Mouse (Mus musculus) kidney, embryonic 14.5 days (tissue): ENCODE measurements around the gene Cks1b. TPM values are rescaled to one million over a fixed set of nuclear protein-coding genes. Genes with fewer than 3 reads are reported as not detected.
A peak's percentile ranks its signal among the peaks of the same experiment; 100 is the strongest.

ENCODE experiments used
- ATAC-seq: fragments of 200-750 bp; cut with Nextera tagmentation; 2 replicates; pipeline ENCODE4 v1.8.0; 2017; ENCODE audit warnings: moderate number of reproducible peaks, mild to moderate bottlenecking, moderate TSS enrichment, moderate library complexity; ENCODE audit not compliant: low FRiP score, low TSS enrichment
- H3K27ac ChIP-seq: fragments of 300-500 bp; sonication (generic); 2 replicates; pipeline ENCODE4 v1.5.1; 2014; ENCODE audit warnings: low read depth, mild to moderate bottlenecking, low read length, moderate library complexity, mixed read lengths
- H3K27me3 ChIP-seq: fragments of 300-500 bp; sonication (generic); 2 replicates; pipeline ENCODE4 v1.6.1; 2014; ENCODE audit warnings: mild to moderate bottlenecking, low read length; ENCODE audit not compliant: control insufficient read depth, insufficient read depth
- H3K36me3 ChIP-seq: fragments of 300-500 bp; sonication (generic); 2 replicates; pipeline ENCODE4 v1.6.1; 2014; ENCODE audit warnings: low read length, mixed read lengths; ENCODE audit not compliant: control insufficient read depth, insufficient read depth
- H3K4me1 ChIP-seq: fragments of 300-500 bp; sonication (generic); 2 replicates; pipeline ENCODE4 v1.6.1; 2014; ENCODE audit warnings: low read length, mixed read lengths; ENCODE audit not compliant: control insufficient read depth, insufficient read depth
- H3K4me2 ChIP-seq: fragments of 300-500 bp; sonication (generic); replicated peaks from 2 replicates; pipeline ENCODE4 v1.6.1; 2014; ENCODE audit warnings: low read depth, mild to moderate bottlenecking, low read length
- H3K4me3 ChIP-seq: fragments of 300-500 bp; sonication (generic); 2 replicates; pipeline ENCODE4 v1.5.1; 2014; ENCODE audit warnings: mild to moderate bottlenecking, low read length
- H3K9ac ChIP-seq: fragments of 300-500 bp; sonication (generic); 2 replicates; pipeline ENCODE4 v1.6.1; 2014; ENCODE audit warnings: low read depth, mild to moderate bottlenecking, low read length, moderate library complexity
- H3K9me3 ChIP-seq: fragments of 300-500 bp; sonication (generic); 2 replicates; pipeline ENCODE4 v1.6.1; 2016; ENCODE audit warnings: low read length; ENCODE audit not compliant: control insufficient read depth
- WGBS: fragments of 180-500 bp; shearing (Covaris S2); extraction: QIAGEN DNeasy Blood & Tissue Kit; methylation state at CpG from one replicate; pipeline ENCODE4 v1.1.7; 2014; 5-methylcytosine and 5-hydroxymethylcytosine counted together
- polyA plus RNA-seq: library from polyadenylated mRNA; unstranded; fragments of >200 nt; fragmentation: Nextera tagmentation; extraction: Ambion mirVana; gene quantifications from 2 replicates; pipeline ENCODE4 v1.2.1, GENCODE M21; 2014

The Cks1b gene
- polyA plus RNA-seq, 1 experiment from 2014 or later, result 632 TPM

DNA sequence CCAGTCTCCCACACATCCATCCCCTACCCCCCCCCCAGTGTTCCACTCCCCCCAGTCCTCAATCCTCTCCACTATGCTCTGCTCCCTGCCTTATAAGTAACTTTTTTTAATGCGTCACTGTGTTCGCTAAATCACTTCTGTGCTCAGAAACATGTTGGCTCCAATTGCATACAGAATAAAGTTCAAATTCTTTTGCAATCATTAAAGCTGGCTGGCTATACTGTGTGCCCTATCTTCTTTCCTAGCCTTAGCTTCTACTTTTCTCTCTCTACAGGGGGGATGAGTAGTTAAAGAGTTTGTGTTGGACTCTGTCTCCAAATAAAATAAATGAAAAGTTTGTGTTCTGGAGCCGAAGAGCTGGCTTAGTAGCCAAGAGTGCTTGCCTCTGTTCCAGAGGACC, 8.5 kb downstream of the Cks1b start:
- no peak overlapping the region for H3K4me3 ChIP-seq
- H3K9ac ChIP-seq, result no peak overlapping the region
- H3K9me3 ChIP-seq, result no peaks in the 10 kb centered on the region
- WGBS, result 91% methylated on average over 3 of the region's 3 CpGs
- ATAC-seq, result no peak
- H3K36me3 ChIP-seq, result peaks cover 22% of the 10 kb centered on the region
- H3K27ac ChIP-seq, result no peak overlapping the region
- peaks cover 5% of the 10 kb centered on the region; the same call in 1 of the 2 replicates for H3K4me1 ChIP-seq
- H3K27me3 ChIP-seq, result no peaks in the 10 kb centered on the region
- no peak overlapping the region for H3K4me2 ChIP-seq

GRCm38 (mm10) chr3:89408448-89408847, 9.7 kb downstream of the Cks1b start:
- no peak for ATAC-seq
- 65% methylated on average over 16 of the region's 16 CpGs for WGBS
- no peak overlapping the region for H3K27ac ChIP-seq

DNA sequence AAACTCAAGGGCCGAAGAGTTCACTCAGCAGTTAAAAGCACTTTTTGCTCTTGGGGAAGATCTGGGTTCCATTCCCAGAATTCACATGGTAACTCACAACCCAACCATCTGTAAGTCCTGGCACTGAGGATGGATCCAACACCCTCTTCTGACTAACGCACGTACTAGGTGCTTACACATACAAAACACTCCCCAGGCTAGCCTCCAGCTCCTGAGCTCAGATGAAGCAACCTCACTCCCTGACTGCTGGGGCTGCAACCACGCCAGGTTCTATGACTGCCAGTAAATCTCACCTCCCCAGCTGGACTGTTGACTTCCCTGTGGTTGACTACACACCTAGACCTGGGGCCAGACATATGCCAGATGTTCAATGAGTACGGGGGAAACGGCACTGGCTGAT, 11.3 kb downstream of the Cks1b start:
- WGBS, result 93% methylated on average over 6 of the region's 6 CpGs
- Histone ChIP-seq H3K4me1 (peaks cover 5% of the 10 kb centered on the region; the same call in 1 of the 2 replicates), H3K9ac (no peak overlapping the region), H3K36me3 (peaks cover 19% of the 10 kb centered on the region; the same call in 1 of the 2 replicates), H3K27me3 (no peaks in the 10 kb centered on the region), H3K4me2 (no peak overlapping the region), H3K4me3 (no peak overlapping the region), H3K9me3 (no peaks in the 10 kb centered on the region), H3K27ac (no peak overlapping the region)
- ATAC-seq, result no peak

More at GRCm38 (mm10) chr3:89408448-89408847, 9.7 kb downstream of the Cks1b start:
- peaks cover 14% of the 10 kb centered on the region; the same call in 1 of the 2 replicates for H3K36me3 ChIP-seq
- H3K4me1 ChIP-seq, result peaks cover 5% of the 10 kb centered on the region; the same call in 1 of the 2 replicates
- H3K4me2 ChIP-seq, result no peak overlapping the region
- no peaks in the 10 kb centered on the region for H3K9me3 ChIP-seq
- no peak overlapping the region for H3K9ac ChIP-seq
- H3K4me3 ChIP-seq, result no peak overlapping the region
- no peaks in the 10 kb centered on the region for H3K27me3 ChIP-seq

- no peak within 1 kb of the TSS for H3K4me2 ChIP-seq
- H3K36me3 ChIP-seq, result peaks cover 14% of the 10 kb centered on the region; the same call in 1 of the 2 replicates
- H3K27ac ChIP-seq, result no peak within 1 kb of the TSS
- ATAC-seq, result no peak
- 83% methylated on average over 5 of the region's 5 CpGs for WGBS
- no peak within 1 kb of the TSS for H3K4me3 ChIP-seq
- H3K27me3 ChIP-seq, result no peaks in the 10 kb centered on the region
- H3K9me3 ChIP-seq, result no peaks in the 10 kb centered on the region
- no peaks in the 10 kb centered on the region for H3K4me1 ChIP-seq
- no peak within 1 kb of the TSS for H3K9ac ChIP-seq
Measured at GRCm38 (mm10) chr3:89402693-89403092, 15.5 kb downstream of the Cks1b start, which contains the start of gene Lenep. Gene Lenep, minus strand, starts transcription at chr3:89402793.

- Histone ChIP-seq H3K4me3 (no peak overlapping the region), H3K9me3 (no peaks in the 10 kb centered on the region), H3K9ac (no peak overlapping the region), H3K27ac (no peak overlapping the region), H3K36me3 (peaks cover 14% of the 10 kb centered on the region; the same call in 1 of the 2 replicates), H3K4me2 (no peak overlapping the region), H3K27me3 (no peaks in the 10 kb centered on the region), H3K4me1 (no peaks in the 10 kb centered on the region)
- 94% methylated on average over 7 of the region's 7 CpGs for WGBS
- ATAC-seq, result no peak
Measured at GRCm38 (mm10) chr3:89401329-89401728, 16.9 kb downstream of the Cks1b start.

GRCm38 (mm10) chr3:89396654-89397005, 21.6 kb downstream of the Cks1b start:
- Histone ChIP-seq H3K4me1 (peaks cover 16% of the 10 kb centered on the region; the same call in 1 of the 2 replicates), H3K36me3 (no peaks in the 10 kb centered on the region; the same call in 1 of the 2 replicates), H3K9me3 (no peaks in the 10 kb centered on the region), H3K9ac (no peak overlapping the region; the same call in 1 of the 2 replicates), H3K4me2 (peak overlapping the region; percentile 99), H3K27me3 (no peaks in the 10 kb centered on the region), H3K27ac (no peak overlapping the region), H3K4me3 (peak overlapping the region; percentile 51)
- WGBS, result 2% methylated on average over 4 of the region's 4 CpGs
- no peak for ATAC-seq

GRCm38 (mm10) chr3:89395806-89396653, 22.2 kb downstream of the Cks1b start:
- no peaks in the 10 kb centered on the region for H3K27me3 ChIP-seq
- peak overlapping the region; percentile 99 for H3K4me2 ChIP-seq
- peak; percentile 22; the same call in 1 of the 2 replicates for ATAC-seq
- H3K9me3 ChIP-seq, result no peaks in the 10 kb centered on the region
- H3K9ac ChIP-seq, result peak overlapping the region; percentile 57
- peaks cover 22% of the 10 kb centered on the region for H3K4me1 ChIP-seq
- H3K4me3 ChIP-seq, result peak overlapping the region; percentile 51
- under 1% methylated on average over 44 of the region's 44 CpGs for WGBS
- H3K27ac ChIP-seq, result peak overlapping the region; percentile 42; the same call in 1 of the 2 replicates
- H3K36me3 ChIP-seq, result no peaks in the 10 kb centered on the region

DNA sequence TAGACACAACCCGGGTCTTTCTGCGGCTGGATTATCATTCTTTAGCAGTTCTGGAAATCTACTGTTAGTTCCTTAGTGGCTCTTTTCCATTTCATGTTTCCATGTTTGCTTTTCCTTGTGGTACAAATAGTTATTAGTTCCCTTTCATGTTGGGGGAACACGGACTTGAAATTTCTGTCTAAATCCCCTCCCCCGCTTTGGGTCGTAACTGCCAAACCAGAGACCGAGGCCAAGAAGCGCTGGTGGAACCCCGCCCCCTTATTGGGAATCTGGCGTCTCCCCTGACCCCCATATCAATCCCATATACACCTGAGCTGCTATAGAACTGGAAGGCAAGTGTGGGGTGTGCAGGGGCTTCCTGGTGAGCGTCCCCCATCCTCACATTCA, 22.8 kb downstream of the Cks1b start:
- 2% methylated on average over 10 of the region's 10 CpGs for WGBS
- Histone ChIP-seq H3K27me3 (no peaks in the 10 kb centered on the region), H3K4me3 (peak overlapping the region; percentile 51), H3K27ac (peak overlapping the region; percentile 74; the same call in 1 of the 2 replicates), H3K36me3 (no peaks in the 10 kb centered on the region), H3K4me2 (peak overlapping the region; percentile 99), H3K4me1 (peaks cover 27% of the 10 kb centered on the region), H3K9me3 (no peaks in the 10 kb centered on the region), H3K9ac (peak overlapping the region; percentile 57; the same call in 1 of the 2 replicates)
- no peak for ATAC-seq

DNA sequence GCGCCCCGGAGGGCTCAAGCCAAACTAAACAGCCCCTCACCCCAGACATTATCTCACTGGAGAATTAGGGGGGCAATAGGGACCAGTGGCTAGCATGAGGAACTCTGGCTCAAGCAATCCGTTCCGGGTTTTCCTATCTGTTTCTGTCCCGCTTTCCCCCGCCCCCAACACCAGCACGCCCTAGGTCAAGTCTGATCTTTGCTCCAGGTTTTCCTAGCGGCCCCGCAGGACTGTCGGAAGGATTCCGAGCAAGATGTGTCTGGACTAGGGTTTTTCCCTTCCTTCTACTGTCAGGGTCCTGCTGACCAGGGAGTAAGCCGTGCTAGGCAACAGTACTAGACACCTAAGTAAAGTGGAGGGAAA, 23.3 kb downstream of the Cks1b start:
- Histone ChIP-seq H3K4me1 (peaks cover 32% of the 10 kb centered on the region), H3K27ac (peak overlapping the region; percentile 74), H3K9me3 (no peaks in the 10 kb centered on the region), H3K9ac (peak overlapping the region; percentile 57; the same call in 1 of the 2 replicates), H3K4me2 (peak overlapping the region; percentile 99), H3K4me3 (peak overlapping the region; percentile 51), H3K27me3 (no peaks in the 10 kb centered on the region), H3K36me3 (no peaks in the 10 kb centered on the region)
- WGBS, result under 1% methylated on average over 12 of the region's 12 CpGs
- peak; percentile 13 for ATAC-seq
